45 mouse cellular contexts compared by ENCODE assay signal in the genomic region with DNA sequence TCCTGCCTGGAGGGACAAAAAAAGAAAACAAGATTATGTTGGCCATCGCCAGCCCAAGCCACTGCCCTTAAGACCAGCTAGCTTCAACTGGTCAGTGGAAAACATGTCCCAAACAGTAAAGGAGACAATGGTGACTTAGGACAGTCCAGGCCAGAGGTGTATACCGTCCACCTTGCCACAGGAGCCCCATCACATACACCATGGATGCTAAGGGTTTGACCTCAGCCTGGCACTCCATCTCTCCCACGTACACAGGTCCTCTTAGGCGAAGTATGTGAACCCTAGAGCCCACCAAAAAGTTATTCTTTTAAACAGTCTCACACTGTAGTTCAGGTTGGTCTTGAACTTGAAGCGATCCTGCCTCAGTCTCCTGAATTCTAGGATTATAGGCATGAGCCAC. TPM values are rescaled to one million over a fixed set of nuclear protein-coding genes. Genes with fewer than 3 reads are reported as not detected.
"Had no signal": no experiment of that assay in that cellular context is flagged by ENCODE, and none has a peak within 500 bp of the region (broad histone marks: within the 10 kb centered on the region; RNA-seq: fewer than 3 reads in every experiment).

No protein-coding gene starts in this region.

- DNase-seq: left cerebral cortex, postnatal 4 days; liver; liver, embryonic 13.5 days; liver, postnatal 0 days; lung, adult 18-20 months; lung, adult 2 months; lung, embryonic 14.5 days; lung, postnatal 10 days; lung, postnatal 14 days; lung, postnatal 36 days; lung, postnatal 4 days; midbrain, embryonic 14.5 days had no signal

- H3K4me3 ChIP-seq: left cerebral cortex, adult 2 months; limb, embryonic 10.5 days; limb, embryonic 12.5 days; limb, embryonic 13.5 days; limb, embryonic 15.5 days; liver, embryonic 12.5 days; liver, embryonic 13.5 days; liver, embryonic 15.5 days; lung, embryonic 15.5 days; megakaryocyte, embryonic 14.5 days; midbrain, embryonic 12.5 days; midbrain, embryonic 13.5 days; midbrain, embryonic 15.5 days; neural tube, embryonic 12.5 days had no signal

- H3K9me3 ChIP-seq: limb, embryonic 10.5 days; limb, embryonic 12.5 days; limb, embryonic 13.5 days; limb, embryonic 15.5 days; liver, embryonic 12.5 days; liver, embryonic 13.5 days; liver, embryonic 15.5 days; lung, embryonic 15.5 days; megakaryocyte, embryonic 14.5 days; midbrain, embryonic 12.5 days; midbrain, embryonic 13.5 days; midbrain, embryonic 15.5 days; neural tube, embryonic 12.5 days had no signal

- H3K27me3 ChIP-seq: limb, embryonic 12.5 days; limb, embryonic 13.5 days; limb, embryonic 15.5 days; liver, embryonic 12.5 days; liver, embryonic 13.5 days; liver, embryonic 15.5 days; lung, embryonic 15.5 days; midbrain, embryonic 12.5 days; midbrain, embryonic 13.5 days; midbrain, embryonic 15.5 days; neural tube, embryonic 12.5 days had no signal

- H3K27ac ChIP-seq: left cerebral cortex, adult 2 months; limb, embryonic 10.5 days; limb, embryonic 12.5 days; limb, embryonic 13.5 days; limb, embryonic 15.5 days; liver, embryonic 12.5 days; liver, embryonic 13.5 days; liver, embryonic 14.5 days; liver, embryonic 15.5 days; lung, embryonic 15.5 days; macrophage; midbrain, embryonic 12.5 days; midbrain, embryonic 13.5 days; midbrain, embryonic 15.5 days; neural tube, embryonic 12.5 days had no signal

- H3K4me2 ChIP-seq: limb, embryonic 12.5 days; limb, embryonic 13.5 days; limb, embryonic 15.5 days; liver, embryonic 12.5 days; liver, embryonic 13.5 days; liver, embryonic 15.5 days; lung, embryonic 14.5 days; lung, embryonic 15.5 days; midbrain, embryonic 11.5 days; midbrain, embryonic 12.5 days; midbrain, embryonic 13.5 days; midbrain, embryonic 15.5 days; neural tube, embryonic 12.5 days had no signal

- H3K9ac ChIP-seq: limb, embryonic 12.5 days; limb, embryonic 13.5 days; limb, embryonic 15.5 days; liver, embryonic 12.5 days; liver, embryonic 13.5 days; liver, embryonic 14.5 days; liver, embryonic 15.5 days; liver, postnatal 0 days; lung, embryonic 14.5 days; lung, embryonic 15.5 days; midbrain, embryonic 12.5 days; midbrain, embryonic 13.5 days; midbrain, embryonic 15.5 days; neural tube, embryonic 12.5 days had no signal

- ATAC-seq: liver, embryonic 12.5 days; liver, postnatal 0 days; lung, postnatal 0 days; midbrain, embryonic 13.5 days; midbrain, embryonic 15.5 days; midbrain, embryonic 16.5 days had no signal

- H3K36me3 ChIP-seq: midbrain, embryonic 13.5 days; midbrain, embryonic 15.5 days had no signal

RNA-seq across cellular contexts. Expression of a gene that starts 10.7 kb away (rescaled TPM):
- total RNA-seq: left cerebral cortex, postnatal 25 days; left cerebral cortex, postnatal 36 days; megakaryocyte-erythroid progenitor cell, adult 5-6 weeks; monocyte, adult 5-6 weeks had no signal

RNA-seq across cellular contexts. Expression of a gene that starts 19.0 kb away (rescaled TPM):
- total RNA-seq: left cerebral cortex, adult 18-20 months; left cerebral cortex, adult 2 months; left cerebral cortex, postnatal 10 days; left cerebral cortex, postnatal 14 days; left cerebral cortex, postnatal 25 days; left cerebral cortex, postnatal 36 days; left cerebral cortex, postnatal 4 days; megakaryocyte progenitor cell, adult 5-6 weeks; megakaryocyte-erythroid progenitor cell, adult 5-6 weeks; midbrain, postnatal 0 days; monocyte, adult 5-6 weeks had no signal
- polyA plus RNA-seq: limb, embryonic 10.5 days; limb, embryonic 11.5 days; limb, embryonic 12.5 days; limb, embryonic 13.5 days; limb, embryonic 15.5 days; liver, embryonic 12.5 days; lung, embryonic 14.5 days; lung, embryonic 15.5 days; lung, embryonic 16.5 days; lung, postnatal 0 days; macrophage; midbrain, embryonic 12.5 days; midbrain, embryonic 13.5 days; midbrain, embryonic 14.5 days; midbrain, embryonic 15.5 days; midbrain, embryonic 16.5 days; midbrain, postnatal 0 days; neural tube, embryonic 11.5 days; neural tube, embryonic 12.5 days had no signal

RNA-seq across cellular contexts. Expression of a gene that starts 38.4 kb away (rescaled TPM):
- total RNA-seq: left cerebral cortex, adult 18-20 months; left cerebral cortex, adult 2 months; left cerebral cortex, adult 8-10 months; left cerebral cortex, postnatal 10 days; left cerebral cortex, postnatal 14 days; left cerebral cortex, postnatal 25 days; left cerebral cortex, postnatal 36 days; left cerebral cortex, postnatal 4 days; megakaryocyte progenitor cell, adult 5-6 weeks; megakaryocyte, adult 5-6 weeks; megakaryocyte-erythroid progenitor cell, adult 5-6 weeks; midbrain, postnatal 0 days; monocyte, adult 5-6 weeks had no signal
- polyA plus RNA-seq: limb, embryonic 10.5 days; limb, embryonic 11.5 days; limb, embryonic 12.5 days; limb, embryonic 13.5 days; limb, embryonic 15.5 days; liver, embryonic 12.5 days; liver, embryonic 13.5 days; liver, embryonic 14.5 days; liver, embryonic 15.5 days; liver, embryonic 16.5 days; lung, embryonic 14.5 days; lung, embryonic 15.5 days; lung, embryonic 16.5 days; lung, postnatal 0 days; macrophage; midbrain, embryonic 11.5 days; midbrain, embryonic 12.5 days; midbrain, embryonic 13.5 days; midbrain, embryonic 14.5 days; midbrain, embryonic 15.5 days; midbrain, embryonic 16.5 days; midbrain, postnatal 0 days; neural tube, embryonic 11.5 days; neural tube, embryonic 12.5 days had no signal
